In genomic region chr13:41228060-41228459, GRCm38 (mm10) we compare ENCODE assay signal across 25 mouse cellular contexts. TPM values are rescaled to one million over a fixed set of nuclear protein-coding genes. Genes with fewer than 3 reads are reported as not detected.
"Had no signal": no experiment of that assay in that cellular context is flagged by ENCODE, and none has a peak within 500 bp of the region (broad histone marks: within the 10 kb centered on the region; RNA-seq: fewer than 3 reads in every experiment).

No protein-coding gene starts in this region.

- H3K27ac ChIP-seq: neural tube, embryonic 13.5 days; neural tube, embryonic 15.5 days; stomach, embryonic 15.5 days; stomach, postnatal 0 days had no signal

- H3K4me1 ChIP-seq: neural tube, embryonic 13.5 days; neural tube, embryonic 15.5 days; stomach, embryonic 15.5 days had no signal

- H3K4me2 ChIP-seq: neural tube, embryonic 13.5 days; neural tube, embryonic 15.5 days; stomach, embryonic 15.5 days had no signal

- H3K27me3 ChIP-seq: neural tube, embryonic 13.5 days; neural tube, embryonic 15.5 days; stomach, embryonic 15.5 days had no signal

- H3K36me3 ChIP-seq: neural tube, embryonic 13.5 days; neural tube, embryonic 15.5 days; stomach, embryonic 15.5 days had no signal

- H3K9ac ChIP-seq: neural tube, embryonic 13.5 days; neural tube, embryonic 15.5 days; stomach, embryonic 15.5 days had no signal

- H3K9me3 ChIP-seq: stomach, embryonic 15.5 days had no signal

- H3K4me3 ChIP-seq: neural tube, embryonic 13.5 days; neural tube, embryonic 15.5 days; stomach, embryonic 15.5 days had no signal

- DNase-seq: retina, postnatal 1 day; right cerebral cortex, adult 18-20 months; right cerebral cortex, postnatal 14 days; right cerebral cortex, postnatal 25 days; right cerebral cortex, postnatal 4 days; spleen, adult 18-20 months; thymus, adult 18-20 months; thymus, adult 2 months; thymus, postnatal 14 days; thymus, postnatal 25 days; thymus, postnatal 36 days; thymus, postnatal 4 days had no signal

RNA-seq across cellular contexts. Expression of gene Elovl2, which starts 7.9 kb away (rescaled TPM):
- total RNA-seq: neutrophil, adult 5-6 weeks had no signal

RNA-seq across cellular contexts. Expression of gene Gm17364, which starts 45.7 kb away (rescaled TPM):
- total RNA-seq: neutrophil, adult 5-6 weeks had no signal
- polyA plus RNA-seq: neural tube, embryonic 13.5 days; neural tube, embryonic 14.5 days; neural tube, embryonic 15.5 days; small intestine, adult 2 months; spleen, adult 2 months; stomach, embryonic 14.5 days; stomach, embryonic 15.5 days; stomach, embryonic 16.5 days; stomach, postnatal 0 days; testis, adult 2 months; thymus, adult 2 months; thymus, postnatal 0 days; urinary bladder, adult 2 months had no signal
